Mouse (Mus musculus) MEL (cell line): ENCODE measurements at regions not wholly inside any gene's neighbourhood (a gene's known extent, or its start where the extent isn't known, plus 50 kb on each side); places are given as distances from the start of the nearest gene placed in this dataset.

Experiments used
- DNase-seq: peaks from one replicate; pipeline ENCODE4 v3.0.0; 2011; ENCODE audit warnings: low read depth, low spot score
- H3K27ac ChIP-seq: 2 replicates; pipeline ENCODE4 v1.5.1; 2012; ENCODE audit warnings: low read depth, mild to moderate bottlenecking, control low read depth, low read length, moderate library complexity; ENCODE audit not compliant: control insufficient read depth
- H3K27me3 ChIP-seq, 2 experiments: fragments of 150-350 bp in 1 of 2; sonication (generic) in 1 of 2; 2 replicates each; pipeline ENCODE4 v1.6.1; 2012; ENCODE audit warnings: low read length in 2 of 2, mild to moderate bottlenecking in 2 of 2, improper control_type of control experiment in 1 of 2, moderate library complexity in 1 of 2; ENCODE audit not compliant: insufficient read depth in 2 of 2, control insufficient read depth in 1 of 2
- H3K36me3 ChIP-seq, 2 experiments: 2 replicates each; pipeline ENCODE4 v1.6.1; 2012 to 2014; ENCODE audit warnings: low read length in 2 of 2, improper control_type of control experiment in 1 of 2, inconsistent platforms in 1 of 2, mild to moderate bottlenecking in 1 of 2; ENCODE audit not compliant: insufficient read depth in 2 of 2, control insufficient read depth in 1 of 2
- H3K4me1 ChIP-seq, 2 experiments: fragments of 150-350 bp in 1 of 2; sonication (generic) in 1 of 2; 2 replicates each; pipeline ENCODE4 v1.6.1; 2012; ENCODE audit warnings: low read length in 2 of 2, improper control_type of control experiment in 1 of 2, mild to moderate bottlenecking in 1 of 2; ENCODE audit not compliant: insufficient read depth in 2 of 2, control insufficient read depth in 1 of 2
- H3K4me3 ChIP-seq, 2 experiments: fragments of 150-350 bp in 1 of 2; sonication (generic) in 1 of 2; 2 replicates each; pipeline ENCODE4 v1.5.1; 2012; ENCODE audit warnings: low read depth in 2 of 2, low read length in 2 of 2, mild to moderate bottlenecking in 2 of 2, moderate library complexity in 2 of 2, control low read depth in 1 of 2, improper control_type of control experiment in 1 of 2; ENCODE audit not compliant: control insufficient read depth in 1 of 2, insufficient read depth in 1 of 2
- H3K79me2 ChIP-seq: 2 replicates; pipeline ENCODE4 v1.6.1; 2012; ENCODE audit warnings: mild to moderate bottlenecking, low read length, moderate library complexity; ENCODE audit not compliant: control insufficient read depth, poor library complexity, insufficient read depth
- H3K9ac ChIP-seq: 2 replicates; pipeline ENCODE4 v1.6.1; 2012; ENCODE audit warnings: low read depth, mild to moderate bottlenecking, control low read depth, low read length, moderate library complexity; ENCODE audit not compliant: control insufficient read depth, poor library complexity, severe bottlenecking
- H3K9me3 ChIP-seq: fragments of 150-350 bp; sonication (generic); replicated peaks from 2 replicates; pipeline ENCODE4 v1.6.1; 2012; ENCODE audit warnings: mild to moderate bottlenecking, low read length, improper control_type of control experiment, moderate library complexity; ENCODE audit not compliant: insufficient read depth
- BHLHE40 ChIP-seq: IDR thresholded peaks from 2 replicates; pipeline ENCODE4 v1.6.1; 2012; ENCODE audit warnings: low read depth, mild to moderate bottlenecking, inconsistent platforms, low read length, improper control_type of control experiment, borderline replicate concordance
- CHD2 ChIP-seq: IDR thresholded peaks from 2 replicates; pipeline ENCODE4 v1.6.1; 2011; ENCODE audit warnings: low read length, improper control_type of control experiment
- GATA1 ChIP-seq: IDR thresholded peaks from 2 replicates; pipeline ENCODE4 v1.6.1; 2011; ENCODE audit warnings: low read depth, low read length, improper control_type of control experiment
- HCFC1 ChIP-seq: IDR thresholded peaks from 2 replicates; pipeline ENCODE4 v1.6.1; 2012; ENCODE audit warnings: low read depth, mild to moderate bottlenecking, inconsistent platforms, low read length, improper control_type of control experiment, moderate library complexity
- JUND ChIP-seq: IDR thresholded peaks from 2 replicates; pipeline ENCODE4 v1.6.1; 2011; ENCODE audit warnings: low read depth, mild to moderate bottlenecking, improper control_type of control experiment, low read length
- KAT2A ChIP-seq: conservative IDR thresholded peaks from 2 replicates; pipeline ENCODE4 v1.6.1; 2012; ENCODE audit warnings: low read depth, low read length, improper control_type of control experiment, inconsistent platforms
- MAFK ChIP-seq: IDR thresholded peaks from 2 replicates; pipeline ENCODE4 v1.6.1; 2011; ENCODE audit warnings: low read depth, mild to moderate bottlenecking, low read length, improper control_type of control experiment, borderline replicate concordance
- MAX ChIP-seq: IDR thresholded peaks from 2 replicates; pipeline ENCODE4 v1.6.1; 2011; ENCODE audit warnings: low read length, improper control_type of control experiment
- MAZ ChIP-seq: IDR thresholded peaks from 2 replicates; pipeline ENCODE4 v1.6.1; 2012; ENCODE audit warnings: low read depth, mild to moderate bottlenecking, inconsistent platforms, low read length, improper control_type of control experiment
- MEF2A ChIP-seq: IDR thresholded peaks from 2 replicates; pipeline ENCODE4 v1.6.1; 2014; ENCODE audit warnings: low read depth, mild to moderate bottlenecking, inconsistent platforms, low read length, improper control_type of control experiment; ENCODE audit not compliant: poor library complexity, insufficient replicate concordance, severe bottlenecking; ENCODE audit errors: extremely low read depth
- MXI1 ChIP-seq: IDR thresholded peaks from 2 replicates; pipeline ENCODE4 v1.6.1; 2011; ENCODE audit warnings: mild to moderate bottlenecking, low read depth, low read length, improper control_type of control experiment
- MYC ChIP-seq: IDR thresholded peaks from 2 replicates; pipeline ENCODE4 v1.6.1; 2011; ENCODE audit warnings: low read depth, mild to moderate bottlenecking, low read length, improper control_type of control experiment, moderate library complexity
- NELFE ChIP-seq: IDR thresholded peaks from 2 replicates; pipeline ENCODE4 v1.6.1; 2011; ENCODE audit warnings: low read depth, low read length, improper control_type of control experiment
- POLR2A ChIP-seq, 2 experiments: IDR thresholded peaks; 2 replicates each; pipeline ENCODE4 v1.6.1; 2011 to 2012; ENCODE audit warnings: low read length in 2 of 2, mild to moderate bottlenecking in 2 of 2, control low read depth in 1 of 2, improper control_type of control experiment in 1 of 2, low read depth in 1 of 2, moderate library complexity in 1 of 2; ENCODE audit not compliant: control insufficient read depth in 1 of 2, insufficient read depth in 1 of 2, poor library complexity in 1 of 2
- POLR2AphosphoS2 ChIP-seq: IDR thresholded peaks from 2 replicates; pipeline ENCODE4 v1.6.1; 2011; ENCODE audit warnings: low read length, improper control_type of control experiment
- RAD21 ChIP-seq: IDR thresholded peaks from 2 replicates; pipeline ENCODE4 v1.6.1; 2011; ENCODE audit warnings: mild to moderate bottlenecking, low read depth, low read length, improper control_type of control experiment
- SIN3A ChIP-seq: IDR thresholded peaks from 2 replicates; pipeline ENCODE4 v1.6.1; 2012; ENCODE audit warnings: low read length, improper control_type of control experiment, inconsistent platforms
- SMC3 ChIP-seq: IDR thresholded peaks from 2 replicates; pipeline ENCODE4 v1.6.1; 2011; ENCODE audit warnings: low read depth, low read length, improper control_type of control experiment
- TAL1 ChIP-seq: IDR thresholded peaks from 2 replicates; pipeline ENCODE4 v1.6.1; 2012; ENCODE audit warnings: mild to moderate bottlenecking, inconsistent platforms, low read length, moderate library complexity, mixed read lengths
- TBP ChIP-seq: IDR thresholded peaks from 2 replicates; pipeline ENCODE4 v1.8.0; 2011; ENCODE audit warnings: low read depth, low read length, improper control_type of control experiment
- UBTF ChIP-seq: IDR thresholded peaks from 2 replicates; pipeline ENCODE4 v1.6.1; 2012; ENCODE audit warnings: low read depth, mild to moderate bottlenecking, inconsistent platforms, low read length, improper control_type of control experiment, moderate library complexity, borderline replicate concordance; ENCODE audit not compliant: insufficient read depth
- USF2 ChIP-seq, 2 experiments: IDR thresholded peaks; 2 replicates each; pipeline ENCODE4 v1.6.1; 2011 to 2012; ENCODE audit warnings: improper control_type of control experiment in 2 of 2, low read length in 2 of 2, borderline replicate concordance in 1 of 2, inconsistent platforms in 1 of 2, low read depth in 1 of 2, mild to moderate bottlenecking in 1 of 2; ENCODE audit not compliant: insufficient read depth in 1 of 2
- ZC3H11A ChIP-seq: IDR thresholded peaks from 2 replicates; pipeline ENCODE4 v1.6.1; 2012; ENCODE audit warnings: low read depth, mild to moderate bottlenecking, inconsistent platforms, low read length, improper control_type of control experiment
- ZKSCAN1 ChIP-seq: IDR thresholded peaks from 2 replicates; pipeline ENCODE4 v1.6.1; 2012; ENCODE audit warnings: low read depth, mild to moderate bottlenecking, inconsistent platforms, low read length, improper control_type of control experiment, moderate library complexity
- ZNF384 ChIP-seq: IDR thresholded peaks from 2 replicates; pipeline ENCODE4 v1.6.1; 2012; ENCODE audit warnings: low read depth, mild to moderate bottlenecking, inconsistent platforms, low read length, improper control_type of control experiment

- H3K36me3 ChIP-seq: no peaks in the 10 kb centered on the region
- TF ChIP-seq MAFK (no peak), POLR2AphosphoS2 (no peak), MAX (no peak), POLR2A (IDR thresholded peaks at IDR 0.05; ENCODE audit: control insufficient read depth in 1 of 2, insufficient read depth in 1 of 2, low read depth in 1 of 2, low read length in 2 of 2, poor library complexity in 1 of 2) (no peak), USF2 (IDR thresholded peaks at IDR 0.05; ENCODE audit: borderline replicate concordance in 1 of 2, insufficient read depth in 1 of 2, low read depth in 1 of 2, low read length in 2 of 2) (no peak), TAL1 (no peak), SIN3A (no peak), SMC3 (no peak), NELFE (no peak)
- TF ChIP-seq, all 39 proteins: peak for 0
- H3K4me1 ChIP-seq: no peaks in the 10 kb centered on the region
- no peak overlapping the region for H3K27ac ChIP-seq
- no peaks in the 10 kb centered on the region for H3K9me3 ChIP-seq
- no peaks in the 10 kb centered on the region for H3K79me2 ChIP-seq
- DNase-seq: no peak
- peaks cover 0 to 2% of the 10 kb centered on the region in 2 experiments; a peak in 1 of 4 replicates for H3K27me3 ChIP-seq
- no peak overlapping the region for H3K9ac ChIP-seq
- no peak overlapping the region for H3K4me3 ChIP-seq
Measured at GRCm38 (mm10) chr6:51145863-51146262, 286.6 kb upstream of the Nfe2l3 start.

- Histone ChIP-seq H3K27me3 (peaks cover 0 to 2% of the 10 kb centered on the region in 2 experiments; a peak in 1 of 4 replicates), H3K79me2 (no peaks in the 10 kb centered on the region), H3K36me3 (no peaks in the 10 kb centered on the region), H3K27ac (no peak overlapping the region), H3K9me3 (no peaks in the 10 kb centered on the region), H3K4me3 (no peak overlapping the region), H3K9ac (no peak overlapping the region), H3K4me1 (no peaks in the 10 kb centered on the region)
- no peak for DNase-seq
- TF ChIP-seq HCFC1 (no peak), MAZ (no peak), RAD21 (no peak), MXI1 (no peak), NELFE (no peak), MYC (no peak), CHD2 (no peak), BHLHE40 (no peak), JUND (no peak)
Measured at GRCm38 (mm10) chr6:51148821-51149220, 283.6 kb upstream of the Nfe2l3 start.

- H3K4me1 ChIP-seq: no peaks in the 10 kb centered on the region
- DNase-seq: no peak
- no peak overlapping the region for H3K9ac ChIP-seq
- no peaks in the 10 kb centered on the region for H3K79me2 ChIP-seq
- H3K27me3 ChIP-seq: peaks cover 0 to 2% of the 10 kb centered on the region in 2 experiments; a peak in 1 of 4 replicates
- no peaks in the 10 kb centered on the region for H3K36me3 ChIP-seq
- TF ChIP-seq TBP (no peak), TAL1 (no peak), POLR2AphosphoS2 (no peak), MYC (no peak), ZC3H11A (no peak), MAZ (no peak), GATA1 (no peak), HCFC1 (no peak), MEF2A (no peak), BHLHE40 (no peak), ZNF384 (no peak), POLR2A (IDR thresholded peaks at IDR 0.05; ENCODE audit: control insufficient read depth in 1 of 2, insufficient read depth in 1 of 2, low read depth in 1 of 2, low read length in 2 of 2, poor library complexity in 1 of 2) (no peak), KAT2A (no peak), RAD21 (no peak), ZKSCAN1 (no peak), UBTF (no peak)
- no peak overlapping the region for H3K4me3 ChIP-seq
- no peaks in the 10 kb centered on the region for H3K9me3 ChIP-seq
- no peak overlapping the region for H3K27ac ChIP-seq
Measured at GRCm38 (mm10) chr6:51150066-51150465, 282.4 kb upstream of the Nfe2l3 start.
